Mouse (Mus musculus) erythroblast, embryonic 14.5 days (primary cell): ENCODE data around the gene Cped1.

Source experiments
- GATA1 ChIP-seq: IDR thresholded peaks from 2 replicates; pipeline ENCODE4 v1.6.1; 2012; ENCODE audit warnings: low read length, inconsistent platforms, mixed read lengths
- TAL1 ChIP-seq: IDR thresholded peaks from 3 replicates; pipeline ENCODE4 v1.6.1; 2012; ENCODE audit warnings: low read length, inconsistent platforms, mixed read lengths

DNA sequence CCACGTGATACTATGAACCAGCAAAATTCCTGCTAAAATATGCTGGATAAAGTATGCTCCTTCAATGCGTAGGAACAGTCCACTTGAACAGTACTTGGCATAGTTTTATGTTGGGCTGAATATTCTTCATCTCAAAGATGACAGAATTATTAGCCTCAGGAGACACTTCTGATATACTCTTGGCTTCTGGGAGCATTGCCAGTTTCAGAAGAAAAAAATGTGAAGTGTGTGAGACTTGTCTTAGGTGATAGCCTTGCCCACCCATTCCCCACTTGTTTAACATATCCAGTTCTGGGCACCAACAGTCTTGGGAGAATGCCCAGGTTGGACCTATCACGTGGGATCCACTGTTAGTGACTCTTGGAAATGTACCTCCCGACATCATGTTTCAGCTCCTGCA is 47.5 kb downstream of the Cped1 start:
- TF ChIP-seq TAL1, result no peak
- no peak for TF ChIP-seq GATA1
